Mouse (Mus musculus): Measurements from ENCODE around the gene Hmgn2. TPM values are rescaled to one million over a fixed set of nuclear protein-coding genes. Genes with fewer than 3 reads are reported as not detected.

The Hmgn2 gene
- polyA plus RNA-seq, 1 experiment from 2014 or later = 2,669 TPM

Other genes with a start within 250 kb of the Hmgn2 start
- gene Arid1a, start 211.9 kb downstream of the Hmgn2 start, polyA plus RNA-seq (2015; fragmentation: Nextera tagmentation; extraction: Ambion mirVana) = 36.0 and 36.4 TPM in 2 replicates
- 40.7 and 41.5 TPM in 2 replicates for gene Rps6ka1, start 80.9 kb downstream of the Hmgn2 start, polyA plus RNA-seq (2015; fragmentation: Nextera tagmentation; extraction: Ambion mirVana)
- 45.1 and 49.9 TPM in 2 replicates for gene Dhdds, start 32.3 kb upstream of the Hmgn2 start, polyA plus RNA-seq (2015; fragmentation: Nextera tagmentation; extraction: Ambion mirVana)
- not detected in 2 replicates for gene Lin28a, start 50.2 kb upstream of the Hmgn2 start, polyA plus RNA-seq (2015; fragmentation: Nextera tagmentation; extraction: Ambion mirVana)
- not detected in 2 replicates for gene Zfp683, start 85.2 kb upstream of the Hmgn2 start, polyA plus RNA-seq (2015; fragmentation: Nextera tagmentation; extraction: Ambion mirVana)
- gene Crybg2, start 92.2 kb upstream of the Hmgn2 start, polyA plus RNA-seq (2015; fragmentation: Nextera tagmentation; extraction: Ambion mirVana) = 4.7 and 7.8 TPM in 2 replicates
- gene Cd52, start 126.4 kb upstream of the Hmgn2 start, polyA plus RNA-seq (2015; fragmentation: Nextera tagmentation; extraction: Ambion mirVana) = 9.1 and 11.2 TPM in 2 replicates
- gene Ubxn11, start 133.9 kb upstream of the Hmgn2 start, polyA plus RNA-seq (2015; fragmentation: Nextera tagmentation; extraction: Ambion mirVana) = 11.6 and 11.9 TPM in 2 replicates
- 412 and 420 TPM in 2 replicates for gene Sh3bgrl3, start 160.1 kb upstream of the Hmgn2 start, polyA plus RNA-seq (2015; fragmentation: Nextera tagmentation; extraction: Ambion mirVana)
- 36.2 and 37.4 TPM in 2 replicates for gene Cep85, start 218.5 kb upstream of the Hmgn2 start, polyA plus RNA-seq (2015; fragmentation: Nextera tagmentation; extraction: Ambion mirVana)
- not detected in 2 replicates for gene Gm7534, start 234.4 kb upstream of the Hmgn2 start, polyA plus RNA-seq (2015; fragmentation: Nextera tagmentation; extraction: Ambion mirVana)